Mouse (Mus musculus) megakaryocyte-erythroid progenitor cell, adult 5-6 weeks (primary cell): ENCODE measurements at regions not wholly inside any gene's neighbourhood (a gene's known extent, or its start where the extent isn't known, plus 50 kb on each side); places are given as distances from the start of the nearest gene placed in this dataset.

Source experiments
- ATAC-seq: replicated peaks from 2 replicates; pipeline ENCODE4 v1.8.0; 2016; ENCODE audit warnings: mild to moderate bottlenecking, inconsistent platforms; ENCODE audit not compliant: severe bottlenecking, poor library complexity, low FRiP score, low TSS enrichment

- ATAC-seq = no peak
These were observed 428.3 kb downstream of the Meis1 start for GRCm38 (mm10) chr11:18590487-18590886.

- ATAC-seq = no peak
These were observed 432.3 kb downstream of the Meis1 start for GRCm38 (mm10) chr11:18586468-18586867.

GRCm38 (mm10) chr11:18585031-18585430 lies 433.8 kb downstream of the Meis1 start:
- ATAC-seq = no peak

- no peak for ATAC-seq
These were observed 436.0 kb downstream of the Meis1 start for GRCm38 (mm10) chr11:18582781-18583161.

- ATAC-seq = no peak
These were observed 436.6 kb downstream of the Meis1 start for GRCm38 (mm10) chr11:18581997-18582780.

GRCm38 (mm10) chr11:18581078-18581800 lies 437.5 kb downstream of the Meis1 start:
- no peak for ATAC-seq

GRCm38 (mm10) chr11:18571557-18572209 lies 447.1 kb downstream of the Meis1 start:
- ATAC-seq = peak; percentile 79

- no peak for ATAC-seq
These were observed 455.8 kb downstream of the Meis1 start for GRCm38 (mm10) chr11:18563011-18563410.

GRCm38 (mm10) chr11:18558665-18559064 lies 460.1 kb downstream of the Meis1 start:
- ATAC-seq = no peak

- ATAC-seq = no peak
These were observed 483.3 kb downstream of the Meis1 start for GRCm38 (mm10) chr11:18535592-18535857.

- no peak for ATAC-seq
These were observed 483.8 kb downstream of the Meis1 start for GRCm38 (mm10) chr11:18534807-18535591.

- no peak for ATAC-seq
These were observed 487.3 kb downstream of the Meis1 start for GRCm38 (mm10) chr11:18531264-18532110.

GRCm38 (mm10) chr11:18528568-18528967 lies 490.2 kb downstream of the Meis1 start:
- ATAC-seq = no peak

- no peak for ATAC-seq
These were observed 523.6 kb downstream of the Meis1 start for GRCm38 (mm10) chr11:18495108-18495757.

- ATAC-seq = no peak
These were observed 524.8 kb downstream of the Meis1 start for GRCm38 (mm10) chr11:18493981-18494380.

- no peak for ATAC-seq
These were observed 525.7 kb downstream of the Meis1 start for GRCm38 (mm10) chr11:18493086-18493485.

GRCm38 (mm10) chr11:18489517-18490256 lies 529.1 kb downstream of the Meis1 start:
- ATAC-seq = no peak

- ATAC-seq = no peak
These were observed 525.2 kb upstream of the Etaa1 start for GRCm38 (mm10) chr11:18478841-18479240.
